Mouse (Mus musculus) limb, embryonic 11.5 days (tissue): ENCODE data around the gene Epb41l3. TPM values are rescaled to one million over a fixed set of nuclear protein-coding genes. Genes with fewer than 3 reads are reported as not detected.

ENCODE experiments used
- ATAC-seq: fragments of 200-750 bp; cut with Nextera tagmentation; 2 replicates; pipeline ENCODE4 v1.8.0; 2017; ENCODE audit warnings: low read depth; ENCODE audit not compliant: insufficient number of reproducible peaks, low FRiP score, low TSS enrichment
- DNase-seq: peaks from one replicate; pipeline ENCODE4 v3.0.0-alpha.2; 2015; ENCODE audit warnings: low spot score
- H3K27ac ChIP-seq: fragments of 300-500 bp; sonication (generic); replicated peaks from 2 replicates; pipeline ENCODE4 v1.5.1; 2014; ENCODE audit warnings: low read depth, mild to moderate bottlenecking, low read length
- H3K27me3 ChIP-seq: fragments of 300-500 bp; sonication (generic); 2 replicates; pipeline ENCODE4 v1.6.1; 2014; ENCODE audit warnings: mild to moderate bottlenecking, low read length, mixed read lengths; ENCODE audit not compliant: control insufficient read depth, insufficient read depth
- H3K36me3 ChIP-seq: fragments of 300-500 bp; sonication (generic); 2 replicates; pipeline ENCODE4 v1.6.1; 2014; ENCODE audit warnings: mild to moderate bottlenecking, low read length, moderate library complexity, mixed read lengths; ENCODE audit not compliant: control insufficient read depth, insufficient read depth
- H3K4me1 ChIP-seq: fragments of 300-500 bp; sonication (generic); 2 replicates; pipeline ENCODE4 v1.6.1; 2014; ENCODE audit warnings: low read length, mixed read lengths; ENCODE audit not compliant: control insufficient read depth, insufficient read depth
- H3K4me2 ChIP-seq: fragments of 300-500 bp; sonication (generic); 2 replicates; pipeline ENCODE4 v1.6.1; 2014; ENCODE audit warnings: low read depth, mild to moderate bottlenecking, moderate library complexity; ENCODE audit not compliant: severe bottlenecking
- H3K4me3 ChIP-seq: fragments of 300-500 bp; sonication (generic); 2 replicates; pipeline ENCODE4 v1.5.1; 2014; ENCODE audit warnings: low read depth, low read length
- H3K9ac ChIP-seq: fragments of 300-500 bp; sonication (generic); 2 replicates; pipeline ENCODE4 v1.6.1; 2014; ENCODE audit warnings: mild to moderate bottlenecking, low read length
- H3K9me3 ChIP-seq: fragments of 300-500 bp; sonication (generic); 2 replicates; pipeline ENCODE4 v1.6.1; 2016; ENCODE audit warnings: low read length; ENCODE audit not compliant: control insufficient read depth
- WGBS: fragments of 180-500 bp; shearing (Covaris S2); extraction: QIAGEN DNeasy Blood & Tissue Kit; methylation state at CpG from one replicate; pipeline ENCODE4 v1.1.7; 2014; 5-methylcytosine and 5-hydroxymethylcytosine counted together
- polyA plus RNA-seq: library from polyadenylated mRNA; unstranded; fragments of >200 nt; fragmentation: Nextera tagmentation; extraction: Ambion mirVana; gene quantifications from 2 replicates; pipeline ENCODE4 v1.2.1, GENCODE M21; 2014

The Epb41l3 gene
- polyA plus RNA-seq, 1 experiment from 2014 or later: 72.2 TPM

- no peaks in the 10 kb centered on the region for H3K9me3 ChIP-seq
- no peaks in the 10 kb centered on the region for H3K4me1 ChIP-seq
- H3K27me3 ChIP-seq: no peaks in the 10 kb centered on the region
- H3K27ac ChIP-seq: no peak overlapping the region
- no peak for DNase-seq
- no peaks in the 10 kb centered on the region for H3K36me3 ChIP-seq
- WGBS: 63% methylated on average over 11 of the region's 11 CpGs
- H3K4me2 ChIP-seq: no peak overlapping the region
- no peak for ATAC-seq
- no peak overlapping the region for H3K4me3 ChIP-seq
- H3K9ac ChIP-seq: no peak overlapping the region
These were observed 7.3 kb upstream of the Epb41l3 start for GRCm38 (mm10) chr17:69067937-69068739.

- no peak overlapping the region for H3K4me3 ChIP-seq
- no peak for ATAC-seq
- 81% methylated on average over 4 of the region's 4 CpGs for WGBS
- no peak overlapping the region for H3K27ac ChIP-seq
- no peaks in the 10 kb centered on the region for H3K36me3 ChIP-seq
- DNase-seq: no peak
- H3K9me3 ChIP-seq: no peaks in the 10 kb centered on the region
- peaks cover 34% of the 10 kb centered on the region for H3K27me3 ChIP-seq
- no peak overlapping the region for H3K4me2 ChIP-seq
- H3K4me1 ChIP-seq: peaks cover 6% of the 10 kb centered on the region
- H3K9ac ChIP-seq: no peak overlapping the region
These were observed 1.4 kb upstream of the Epb41l3 start for GRCm38 (mm10) chr17:69074095-69074494.

- WGBS: under 1% methylated on average over 28 of the region's 28 CpGs
- DNase-seq (peak; percentile 55), ATAC-seq (0 out of 2 replicates have a peak, but pooled peaks have one; percentile 22)
- Histone ChIP-seq H3K4me1 (peaks cover 6% of the 10 kb centered on the region), H3K4me2 (peak overlapping the region; percentile 98), H3K36me3 (no peaks in the 10 kb centered on the region), H3K27me3 (peaks cover 34% of the 10 kb centered on the region), H3K9me3 (no peaks in the 10 kb centered on the region), H3K27ac (no peak overlapping the region), H3K4me3 (peak overlapping the region; percentile 42), H3K9ac (peak overlapping the region; percentile 30; the same call in 1 of the 2 replicates)
These were observed 749 bp downstream of the Epb41l3 start for GRCm38 (mm10) chr17:69076238-69076625.

- Histone ChIP-seq H3K4me1 (peaks cover 6% of the 10 kb centered on the region), H3K36me3 (no peaks in the 10 kb centered on the region), H3K4me2 (peak overlapping the region; percentile 98), H3K27me3 (peaks cover 34% of the 10 kb centered on the region), H3K9me3 (no peaks in the 10 kb centered on the region), H3K27ac (no peak overlapping the region), H3K9ac (no peak overlapping the region), H3K4me3 (peak overlapping the region; percentile 42; the same call in 1 of the 2 replicates)
- ATAC-seq (0 out of 2 replicates have a peak, but pooled peaks have one; percentile 8), DNase-seq (peak; percentile 30)
- WGBS: 2% methylated on average over 25 of the region's 25 CpGs
These were observed 1.5 kb downstream of the Epb41l3 start for GRCm38 (mm10) chr17:69076747-69077543.

- no peak overlapping the region for H3K9ac ChIP-seq
- no peaks in the 10 kb centered on the region for H3K36me3 ChIP-seq
- H3K9me3 ChIP-seq: no peaks in the 10 kb centered on the region
- ATAC-seq (no peak), DNase-seq (no peak)
- H3K4me1 ChIP-seq: peaks cover 6% of the 10 kb centered on the region
- H3K4me2 ChIP-seq: peak overlapping the region; percentile 24; the same call in 1 of the 2 replicates
- peak overlapping the region; percentile 4; the same call in 1 of the 2 replicates for H3K4me3 ChIP-seq
- H3K27me3 ChIP-seq: peaks cover 34% of the 10 kb centered on the region
- H3K27ac ChIP-seq: no peak overlapping the region
- WGBS: 12% methylated on average over 11 of the region's 11 CpGs
These were observed 2.0 kb downstream of the Epb41l3 start for GRCm38 (mm10) chr17:69077544-69077920.

DNA sequence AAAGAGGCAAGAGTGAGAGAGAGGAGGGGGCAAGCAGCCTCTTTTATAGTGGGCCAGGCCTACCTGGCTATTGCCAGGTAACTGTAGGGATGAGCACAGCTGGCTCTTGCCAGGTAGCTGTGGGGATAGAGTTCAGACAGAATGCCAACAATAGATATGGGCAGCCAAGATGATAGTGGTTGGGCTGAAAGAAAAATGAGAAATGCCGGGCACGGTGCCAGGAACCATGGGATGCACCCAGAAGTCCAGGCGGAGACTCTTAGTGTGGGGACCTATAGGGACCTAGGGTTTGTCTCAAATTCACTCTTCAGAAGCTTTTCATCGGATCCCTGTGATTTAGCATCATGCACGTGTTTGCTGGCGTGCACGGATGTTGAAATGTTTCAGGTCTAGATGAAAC, 6.8 kb downstream of the Epb41l3 start:
- no peaks in the 10 kb centered on the region for H3K4me1 ChIP-seq
- no peaks in the 10 kb centered on the region for H3K9me3 ChIP-seq
- 93% methylated on average over 7 of the region's 7 CpGs for WGBS
- H3K27me3 ChIP-seq: peaks cover 11% of the 10 kb centered on the region
- no peak overlapping the region for H3K4me2 ChIP-seq
- H3K9ac ChIP-seq: no peak overlapping the region
- H3K27ac ChIP-seq: no peak overlapping the region
- H3K4me3 ChIP-seq: no peak overlapping the region
- no peak for DNase-seq
- no peak for ATAC-seq
- H3K36me3 ChIP-seq: no peaks in the 10 kb centered on the region

- no peaks in the 10 kb centered on the region for H3K4me1 ChIP-seq
- no peak for ATAC-seq
- H3K36me3 ChIP-seq: no peaks in the 10 kb centered on the region
- WGBS: 72% methylated on average over 3 of the region's 3 CpGs
- no peaks in the 10 kb centered on the region for H3K9me3 ChIP-seq
- no peak overlapping the region for H3K4me2 ChIP-seq
- H3K9ac ChIP-seq: no peak overlapping the region
- H3K27me3 ChIP-seq: no peaks in the 10 kb centered on the region
- no peak overlapping the region for H3K4me3 ChIP-seq
- no peak overlapping the region for H3K27ac ChIP-seq
- no peak for DNase-seq
These were observed 16.1 kb downstream of the Epb41l3 start for GRCm38 (mm10) chr17:69091618-69092017.

DNA sequence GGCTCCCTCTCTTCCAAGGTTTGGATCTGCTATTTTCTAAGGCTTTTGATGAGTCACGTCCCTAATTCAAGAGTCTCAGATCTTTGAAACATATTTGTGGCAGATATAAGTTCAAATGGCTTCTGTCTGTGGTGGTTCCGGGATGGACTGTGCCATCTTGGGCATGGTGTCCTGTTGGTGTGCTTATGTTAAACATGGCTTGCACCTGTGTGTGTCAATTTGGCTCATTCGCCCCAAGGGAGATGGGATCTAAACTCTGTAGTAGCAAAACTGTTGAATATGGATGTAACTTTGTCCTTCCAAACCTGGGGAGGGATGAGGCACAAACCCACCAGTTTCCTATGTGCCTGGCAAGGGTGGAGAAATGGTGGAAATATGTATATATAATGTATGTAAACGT, 21.6 kb downstream of the Epb41l3 start:
- no peak for DNase-seq
- no peak for ATAC-seq
- Histone ChIP-seq H3K4me1 (no peaks in the 10 kb centered on the region), H3K27ac (no peak overlapping the region), H3K9me3 (no peaks in the 10 kb centered on the region), H3K9ac (no peak overlapping the region), H3K27me3 (no peaks in the 10 kb centered on the region), H3K4me2 (no peak overlapping the region), H3K36me3 (no peaks in the 10 kb centered on the region), H3K4me3 (no peak overlapping the region)
- 87% methylated on average over 4 of the region's 4 CpGs for WGBS
